In the genomic region with DNA sequence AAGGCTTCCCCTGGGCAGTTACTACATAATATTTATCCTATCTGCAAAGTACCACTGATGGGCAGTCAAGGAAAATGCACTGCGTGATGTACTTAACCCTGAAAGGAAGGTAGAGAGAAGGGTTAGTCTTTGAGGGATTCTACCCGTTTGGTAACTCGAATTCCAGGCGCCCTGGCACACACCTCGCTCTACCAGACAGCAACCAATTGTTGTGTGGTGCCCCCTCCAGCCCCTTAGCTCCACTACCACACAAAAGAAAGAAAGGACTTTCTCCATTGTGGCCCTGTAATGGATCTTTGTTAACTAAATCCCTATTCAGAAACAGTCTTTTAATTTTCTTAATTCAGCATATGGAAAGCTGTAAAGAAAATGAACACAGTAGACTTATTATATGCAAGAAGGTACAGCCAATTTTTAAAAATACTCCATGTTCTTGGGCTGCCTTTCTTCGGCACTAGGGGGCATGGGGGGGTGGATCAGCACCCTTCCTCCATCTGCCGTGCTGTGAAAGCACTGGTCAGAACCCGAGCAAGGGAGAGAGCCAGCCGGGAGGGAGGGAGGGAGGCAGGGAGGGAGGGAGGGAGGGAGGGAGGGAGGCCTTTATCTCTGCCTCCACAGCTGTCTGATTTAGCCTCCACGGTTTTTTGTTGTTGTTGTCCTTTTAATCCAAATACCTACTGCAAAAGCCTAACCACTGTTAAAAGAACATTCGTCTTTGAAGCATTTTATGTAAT, we compare ENCODE assay signal across 8 mouse cellular contexts. TPM values are rescaled to one million over a fixed set of nuclear protein-coding genes. Genes with fewer than 3 reads are reported as not detected.
DNase-seq lines count a peak whose midpoint lies in the region; ATAC-seq and TF ChIP-seq lines count a peak whose summit lies in the region.

No protein-coding gene starts in this region.

- H3K4me3 ChIP-seq in neural tube, embryonic 11.5 days (ENCODE audit: low read depth, low read length): peak overlapping the region; percentile 99
- H3K4me3 ChIP-seq in stomach, postnatal 0 days (ENCODE audit: low read depth, low read length): no peak overlapping the region

- peak; percentile 8; the same call in 1 of the 2 replicates for ATAC-seq in neural tube, embryonic 11.5 days (ENCODE audit: insufficient read depth, low FRiP score, low TSS enrichment)
- ATAC-seq in stomach, postnatal 0 days (ENCODE audit: low FRiP score, low TSS enrichment): no peak

- H3K27me3 ChIP-seq in neural tube, embryonic 11.5 days (ENCODE audit: control insufficient read depth, insufficient read depth, low read length): no peaks in the 10 kb centered on the region
- no peaks in the 10 kb centered on the region for H3K27me3 ChIP-seq in stomach, postnatal 0 days (ENCODE audit: control insufficient read depth, insufficient read depth, low read length)

- H3K4me1 ChIP-seq in neural tube, embryonic 11.5 days (ENCODE audit: control insufficient read depth, insufficient read depth, low read length): peaks cover 11% of the 10 kb centered on the region; the same call in 1 of the 2 replicates
- no peaks in the 10 kb centered on the region; the same call in 1 of the 2 replicates for H3K4me1 ChIP-seq in stomach, postnatal 0 days (replicated peaks; ENCODE audit: control insufficient read depth, insufficient read depth)

- H3K9ac ChIP-seq in neural tube, embryonic 11.5 days (ENCODE audit: low read length): peak overlapping the region; percentile 92; the same call in 1 of the 2 replicates
- no peak overlapping the region for H3K9ac ChIP-seq in stomach, postnatal 0 days (ENCODE audit: low read length)

- H3K9me3 ChIP-seq in neural tube, embryonic 11.5 days (ENCODE audit: control insufficient read depth, low read length): no peaks in the 10 kb centered on the region
- no peaks in the 10 kb centered on the region for H3K9me3 ChIP-seq in stomach, postnatal 0 days (ENCODE audit: control insufficient read depth, low read length)

- TF ChIP-seq EP300 in stomach, postnatal 0 days (optimal IDR thresholded peaks at IDR 0.05): no peak

- peak; percentile 68 for TF ChIP-seq CTCF in stomach, postnatal 0 days (IDR thresholded peaks at IDR 0.05; ENCODE audit: low read depth)

- H3K36me3 ChIP-seq in neural tube, embryonic 11.5 days (ENCODE audit: control insufficient read depth, insufficient read depth, low read length): no peaks in the 10 kb centered on the region; the same call in 1 of the 2 replicates
- no peaks in the 10 kb centered on the region for H3K36me3 ChIP-seq in stomach, postnatal 0 days (ENCODE audit: control insufficient read depth, insufficient read depth, low read length)

- WGBS in neural tube, embryonic 11.5 days: 22% methylated on average over 9 of the region's 11 CpGs
- WGBS in stomach, postnatal 0 days: 27% methylated on average over 9 of the region's 11 CpGs

- peak; percentile 40 for DNase-seq in 3134 (ENCODE audit: extremely low read depth, insufficient read length, low spot score)
- DNase-seq in T-cell, adult 2 months (ENCODE audit: low spot score): peak; percentile 35
- DNase-seq in embryo, embryonic 9.5 days (ENCODE audit: extremely low spot score): peak; percentile 66
- peak; percentile 55 for DNase-seq in heart, adult 8-10 months (ENCODE audit: low spot score)
- peak; percentile 39 to 44 for DNase-seq in kidney, adult 8-10 months
- DNase-seq in lung, adult 18-20 months: peak; percentile 41 to 63
- peak; percentile 71 for DNase-seq in neural tube, embryonic 11.5 days (ENCODE audit: low spot score)
- DNase-seq in stomach, postnatal 0 days (ENCODE audit: low spot score): peak; percentile 78

- peak overlapping the region; percentile 91 for H3K4me2 ChIP-seq in neural tube, embryonic 11.5 days (ENCODE audit: low read depth)
- peak overlapping the region; percentile 96 for H3K4me2 ChIP-seq in stomach, postnatal 0 days (replicated peaks; ENCODE audit: low read depth)

- peak overlapping the region; percentile 93; the same call in 1 of the 2 replicates for H3K27ac ChIP-seq in neural tube, embryonic 11.5 days (ENCODE audit: low read depth, low read length)
- peak overlapping the region; percentile 98 for H3K27ac ChIP-seq in stomach, postnatal 0 days (replicated peaks)

RNA-seq across cellular contexts. Expression of gene Spen, which starts 3.3 kb away (rescaled TPM):
- 10 to 100 TPM; 29.2 to 32.2 (median 30.1) TPM for total RNA-seq in heart, adult 8-10 months (2022)
- 13.9 and 16.2 TPM in 2 replicates for polyA plus RNA-seq in neural tube, embryonic 11.5 days (2014; fragmentation: Nextera tagmentation; extraction: Ambion mirVana)
- polyA plus RNA-seq in stomach, postnatal 0 days (2015; fragmentation: Nextera tagmentation; extraction: Ambion mirVana): 2.9 and 3.2 TPM in 2 replicates
